Mouse (Mus musculus) stomach, postnatal 0 days (tissue): Measurements from ENCODE around the gene Rest. TPM values are rescaled to one million over a fixed set of nuclear protein-coding genes. Genes with fewer than 3 reads are reported as not detected.
"Not testable (repeated sequence)": the region's sequence is repeated elsewhere in the genome, so short reads cannot be mapped to it uniquely, and the experiment has no call there.

Source experiments
- ATAC-seq: fragments of 200-750 bp; cut with Nextera tagmentation; 2 replicates; pipeline ENCODE4 v1.8.0; 2017; ENCODE audit not compliant: low FRiP score, low TSS enrichment
- DNase-seq: peaks from one replicate; pipeline ENCODE4 v3.0.0-alpha.2; 2016; ENCODE audit warnings: low spot score
- H3K27ac ChIP-seq: fragments of 300-500 bp; sonication (generic); replicated peaks from 2 replicates; pipeline ENCODE4 v1.5.1; 2014; ENCODE audit warnings: mild to moderate bottlenecking, control low read depth
- H3K27me3 ChIP-seq: fragments of 300-500 bp; sonication (generic); 2 replicates; pipeline ENCODE4 v1.6.1; 2014; ENCODE audit warnings: low read length; ENCODE audit not compliant: control insufficient read depth, insufficient read depth
- H3K36me3 ChIP-seq: fragments of 300-500 bp; sonication (generic); 2 replicates; pipeline ENCODE4 v1.6.1; 2014; ENCODE audit warnings: low read length, mixed read lengths; ENCODE audit not compliant: control insufficient read depth, insufficient read depth
- H3K4me1 ChIP-seq: fragments of 300-500 bp; sonication (generic); replicated peaks from 2 replicates; pipeline ENCODE4 v1.6.1; 2014; ENCODE audit warnings: antibody characterized with exemption; ENCODE audit not compliant: control insufficient read depth, insufficient read depth
- H3K4me2 ChIP-seq: fragments of 300-500 bp; sonication (generic); replicated peaks from 2 replicates; pipeline ENCODE4 v1.6.1; 2014; ENCODE audit warnings: low read depth, mild to moderate bottlenecking, control low read depth, moderate library complexity
- H3K4me3 ChIP-seq: fragments of 300-500 bp; sonication (generic); 2 replicates; pipeline ENCODE4 v1.5.1; 2014; ENCODE audit warnings: low read depth, low read length, control low read depth
- H3K9ac ChIP-seq: fragments of 300-500 bp; sonication (generic); 2 replicates; pipeline ENCODE4 v1.6.1; 2014; ENCODE audit warnings: mild to moderate bottlenecking, low read length, control low read depth, mixed read lengths
- H3K9me3 ChIP-seq: fragments of 300-500 bp; sonication (generic); 2 replicates; pipeline ENCODE4 v1.6.1; 2016; ENCODE audit warnings: low read length; ENCODE audit not compliant: control insufficient read depth
- CTCF ChIP-seq: IDR thresholded peaks from 2 replicates; pipeline ENCODE4 v1.5.1; 2016; ENCODE audit warnings: antibody characterized with exemption, low read depth, mild to moderate bottlenecking, moderate library complexity
- EP300 ChIP-seq: optimal IDR thresholded peaks from 2 replicates; pipeline ENCODE3; 2016; ENCODE audit warnings: antibody characterized with exemption
- WGBS: fragments of 180-500 bp; shearing (Covaris S2); extraction: QIAGEN DNeasy Blood & Tissue Kit; methylation state at CpG from one replicate; pipeline ENCODE4 v1.1.7; 2014; 5-methylcytosine and 5-hydroxymethylcytosine counted together
- polyA plus RNA-seq: library from polyadenylated mRNA; unstranded; fragments of >200 nt; fragmentation: Nextera tagmentation; extraction: Ambion mirVana; gene quantifications from 2 replicates; pipeline ENCODE4 v1.2.1, GENCODE M21; 2015

Gene Rest
- 12.1 and 12.5 TPM in 2 replicates for polyA plus RNA-seq

- Histone ChIP-seq H3K27ac (peak within 1 kb of the TSS; percentile 97), H3K4me2 (peak within 1 kb of the TSS; percentile 75), H3K4me3 (peak within 1 kb of the TSS; percentile 95), H3K36me3 (peaks cover 3% of the 10 kb centered on the region; the same call in 1 of the 2 replicates), H3K4me1 (no peaks in the 10 kb centered on the region), H3K9me3 (no peaks in the 10 kb centered on the region), H3K9ac (peak within 1 kb of the TSS; percentile 90), H3K27me3 (no peaks in the 10 kb centered on the region)
- DNase-seq (peak; percentile 88), ATAC-seq (peak; percentile 86)
- no peak for TF ChIP-seq CTCF
- no peak for TF ChIP-seq EP300
- WGBS = 0% methylated on average over 25 of the region's 78 CpGs
Observed at GRCm38 (mm10) chr5:77265081-77265670, at the start of gene Rest. Rest (plus strand) TSS chr5:77265491.

GRCm38 (mm10) chr5:77217211-77217610 lies 48.1 kb upstream of the Rest start:
- ATAC-seq = peak; percentile 61
- Histone ChIP-seq H3K4me3 (peak overlapping the region; percentile 18; the same call in 1 of the 2 replicates), H3K36me3 (no peaks in the 10 kb centered on the region)

GRCm38 (mm10) chr5:77217724-77218123 lies 47.6 kb upstream of the Rest start:
- Histone ChIP-seq H3K27ac (no peak overlapping the region), H3K27me3 (no peaks in the 10 kb centered on the region), H3K4me1 (no peaks in the 10 kb centered on the region), H3K4me2 (no peak overlapping the region), H3K9ac (no peak overlapping the region), H3K36me3 (no peaks in the 10 kb centered on the region), H3K4me3 (peak overlapping the region; percentile 18; the same call in 1 of the 2 replicates), H3K9me3 (no peaks in the 10 kb centered on the region)
- peak; percentile 70 for ATAC-seq
- TF ChIP-seq CTCF (no peak), EP300 (no peak)
- no peak for DNase-seq
- WGBS = 18% methylated on average over 2 of the region's 2 CpGs

More at GRCm38 (mm10) chr5:77217211-77217610, 48.1 kb upstream of the Rest start:
- H3K27ac ChIP-seq = no peak overlapping the region
- H3K27me3 ChIP-seq = no peaks in the 10 kb centered on the region
- no peak overlapping the region for H3K9ac ChIP-seq
- no peaks in the 10 kb centered on the region for H3K9me3 ChIP-seq
- TF ChIP-seq EP300 (no peak), CTCF (peak; percentile 91)
- no peaks in the 10 kb centered on the region for H3K4me1 ChIP-seq
- 8% methylated on average over 9 of the region's 9 CpGs for WGBS
- H3K4me2 ChIP-seq = 0 out of 2 replicates have a peak overlapping the region, but pooled peaks have one; percentile 17
- peak; percentile 80 for DNase-seq

GRCm38 (mm10) chr5:77223043-77223975 lies 42.0 kb upstream of the Rest start:
- Histone ChIP-seq H3K4me1 (no peaks in the 10 kb centered on the region), H3K4me3 (no peak overlapping the region), H3K27me3 (no peaks in the 10 kb centered on the region), H3K9me3 (no peaks in the 10 kb centered on the region), H3K4me2 (no peak overlapping the region), H3K27ac (no peak overlapping the region), H3K9ac (no peak overlapping the region), H3K36me3 (no peaks in the 10 kb centered on the region)
- WGBS = 72% methylated on average over 11 of the region's 11 CpGs
- ATAC-seq = no peak
- no peak for DNase-seq
- TF ChIP-seq CTCF (peak; percentile 64), EP300 (no peak)

- TF ChIP-seq EP300 (no peak), CTCF (peak; percentile 78)
- WGBS = 12% methylated on average over 1 of the region's 1 CpGs
- Histone ChIP-seq H3K4me3 (no peak overlapping the region), H3K27ac (no peak overlapping the region), H3K27me3 (no peaks in the 10 kb centered on the region), H3K36me3 (no peaks in the 10 kb centered on the region), H3K4me2 (no peak overlapping the region), H3K4me1 (no peaks in the 10 kb centered on the region), H3K9ac (no peak overlapping the region), H3K9me3 (no peaks in the 10 kb centered on the region)
- DNase-seq = no peak
- ATAC-seq = peak; percentile 71; the same call in 1 of the 2 replicates
Observed at GRCm38 (mm10) chr5:77228986-77229385, 36.3 kb upstream of the Rest start.

- DNase-seq, H3K27ac ChIP-seq, H3K9me3 ChIP-seq, H3K4me1 ChIP-seq, H3K36me3 ChIP-seq, H3K4me3 ChIP-seq, H3K4me2 ChIP-seq, H3K27me3 ChIP-seq, H3K9ac ChIP-seq, ATAC-seq: not testable (repeated sequence)
- WGBS = 97% methylated on average over 4 of the region's 4 CpGs
Observed at GRCm38 (mm10) chr5:77231863-77232262, 33.4 kb upstream of the Rest start.
